Mouse (Mus musculus): Measurements from ENCODE around the gene Nags. TPM values are rescaled to one million over a fixed set of nuclear protein-coding genes. Genes with fewer than 3 reads are reported as not detected.

Gene Nags
- total RNA-seq (2021), result not detected

DNA sequence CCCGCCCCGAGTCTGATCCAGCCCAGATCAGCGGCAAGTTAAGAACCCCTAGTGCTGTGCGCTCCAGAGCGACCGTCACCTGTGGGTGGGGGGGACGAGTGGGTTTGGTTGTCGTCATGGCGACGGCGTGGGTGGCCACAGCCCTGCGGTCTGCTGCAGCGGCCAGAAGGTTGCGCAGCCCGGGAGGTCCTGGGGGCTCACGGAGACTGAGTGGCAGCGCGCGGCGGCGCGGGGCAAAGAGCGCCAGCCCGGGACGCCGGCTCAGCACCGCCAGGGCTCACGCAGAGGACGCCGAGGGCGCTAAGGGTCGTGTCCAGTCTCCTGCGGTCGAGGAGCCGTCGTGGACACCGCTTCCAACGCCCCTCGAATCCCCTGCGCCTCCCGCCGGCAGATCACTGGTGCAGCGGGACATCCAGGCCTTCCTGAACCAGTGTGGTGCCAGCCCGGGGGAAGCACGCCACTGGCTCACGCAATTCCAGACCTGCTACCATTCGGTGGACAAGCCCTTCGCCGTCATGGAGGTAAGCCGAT, at the start of gene Nags:
TSS of gene Nags (plus strand) at position 43 of the 531 bp plus-strand sequence.
- no peak for DNase-seq (ENCODE audit: extremely low spot score in 1 of 2, low spot score in 1 of 2)

- no peak for DNase-seq (ENCODE audit: extremely low spot score in 1 of 2, low spot score in 1 of 2)
Measured at GRCm38 (mm10) chr11:102095676-102096075, 49.6 kb upstream of the Nags start.

DNA sequence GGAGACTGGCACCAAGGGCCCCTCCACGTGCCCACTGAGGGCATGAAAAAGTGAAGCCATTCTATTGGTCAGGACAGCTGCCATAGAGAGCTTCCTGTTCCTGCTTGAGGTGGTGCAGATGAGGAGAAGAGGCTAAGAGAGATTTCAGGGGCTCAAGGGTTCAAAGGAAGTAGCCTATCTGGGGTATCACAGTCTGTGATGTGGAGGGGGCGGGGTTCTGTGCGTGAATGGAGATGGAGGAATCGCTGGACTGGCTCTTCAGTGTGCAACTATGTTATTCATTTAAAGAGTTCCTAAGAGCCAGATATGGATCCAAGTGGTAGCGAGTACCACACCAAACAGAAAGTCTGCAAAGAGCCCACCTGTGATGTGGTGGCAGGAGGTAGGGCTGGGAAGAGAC, 48.9 kb upstream of the Nags start:
- DNase-seq (ENCODE audit: extremely low spot score in 1 of 2, low spot score in 1 of 2), result no peak

GRCm38 (mm10) chr11:102096887-102097391, 48.4 kb upstream of the Nags start:
- peak; percentile 61 to 71 for DNase-seq (ENCODE audit: extremely low spot score in 1 of 2, low spot score in 1 of 2)

DNA sequence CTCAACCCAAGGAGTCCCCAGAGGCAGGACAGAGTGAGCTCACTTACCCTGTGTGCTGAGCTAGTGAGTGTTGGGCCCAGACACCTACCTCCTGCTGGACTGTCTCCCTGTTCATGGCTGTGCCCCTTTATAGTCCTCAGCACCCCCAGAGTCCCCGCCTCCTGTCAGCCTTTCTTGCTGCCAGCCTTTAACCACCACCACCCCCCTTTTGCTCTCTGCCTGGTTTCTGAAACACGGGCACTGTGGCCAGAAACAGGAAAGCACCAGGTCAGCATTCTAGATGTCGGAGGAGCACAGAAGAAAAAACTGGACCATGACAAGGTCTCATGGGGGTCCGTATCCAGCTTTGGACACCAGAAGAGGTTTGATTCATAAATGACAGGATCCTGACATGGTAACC, 44.1 kb upstream of the Nags start, which contains the start of gene Ppy:
TSS of gene Ppy (minus strand) at position 101 of the 400 bp plus-strand sequence.
- DNase-seq (ENCODE audit: extremely low spot score in 1 of 2, low spot score in 1 of 2), result no peak

DNA sequence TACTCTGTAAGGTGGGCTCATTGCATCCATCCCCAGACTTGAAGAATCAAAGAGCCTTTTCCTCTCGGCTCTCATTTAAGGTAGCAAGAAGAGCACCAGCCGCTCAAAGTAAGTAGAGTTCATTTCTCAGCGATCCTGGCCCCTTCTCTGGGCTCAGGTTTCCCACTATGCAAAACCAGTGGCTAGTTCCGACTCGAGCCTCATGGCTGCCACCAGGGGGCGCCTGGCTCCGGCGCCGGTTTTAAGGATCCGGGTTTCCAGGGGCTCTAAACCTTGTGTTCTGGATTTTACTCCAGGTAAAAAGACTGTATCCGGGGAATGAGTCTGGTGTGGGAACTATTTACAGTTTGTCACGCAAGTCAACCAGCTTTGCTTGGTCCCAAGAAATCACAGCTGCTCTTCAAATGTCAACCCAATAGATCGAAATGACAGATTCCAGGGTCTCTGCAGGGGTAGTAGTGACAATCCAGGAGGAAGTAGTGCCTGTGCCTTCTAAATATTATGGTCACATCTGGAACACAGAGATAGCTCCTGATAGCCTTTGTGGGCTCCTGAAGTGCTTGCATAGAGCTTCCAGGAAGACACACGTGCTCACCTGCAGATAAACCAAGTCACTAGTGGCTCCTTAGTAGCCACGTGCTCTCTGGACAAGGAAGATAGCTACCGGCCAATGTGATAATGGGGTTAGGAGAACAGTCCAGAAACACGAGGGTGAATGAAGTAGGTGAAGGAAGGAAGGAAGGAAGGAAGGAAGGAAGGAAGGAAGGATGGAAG, 42.6 kb upstream of the Nags start:
- DNase-seq (ENCODE audit: extremely low spot score in 1 of 2, low spot score in 1 of 2), result peak; percentile 39 to 80

- no peak for DNase-seq (ENCODE audit: extremely low spot score in 1 of 2, low spot score in 1 of 2)
Measured at GRCm38 (mm10) chr11:102106911-102107310, 38.4 kb upstream of the Nags start.

DNA sequence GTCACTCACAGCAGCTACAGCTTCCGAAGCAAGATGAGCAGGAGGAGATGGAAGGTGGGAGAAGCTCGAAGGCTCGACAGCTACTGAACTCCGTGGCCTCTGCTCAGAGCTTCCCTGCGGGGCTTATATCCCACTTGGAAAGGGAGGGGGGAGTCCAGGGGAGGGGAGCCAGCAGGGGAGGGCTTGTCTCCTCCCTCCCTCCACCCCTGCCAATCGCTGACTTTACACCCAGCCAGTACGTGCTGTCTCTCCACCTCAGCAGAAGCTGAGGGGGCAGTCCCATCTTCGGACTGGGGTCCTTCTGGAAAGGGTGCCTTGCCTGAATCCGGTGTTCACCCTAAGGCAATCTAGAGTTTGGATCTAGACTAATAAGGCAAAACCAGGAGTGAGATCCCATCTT, 37.6 kb upstream of the Nags start, which contains the start of gene Pyy:
TSS of gene Pyy (minus strand) at position 101 of the 400 bp plus-strand sequence.
- DNase-seq (ENCODE audit: extremely low spot score in 1 of 2, low spot score in 1 of 2), result no peak

- no peak for DNase-seq (ENCODE audit: extremely low spot score in 1 of 2, low spot score in 1 of 2)
Measured at GRCm38 (mm10) chr11:102111576-102111975, 33.7 kb upstream of the Nags start.

GRCm38 (mm10) chr11:102116241-102116640, 29.1 kb upstream of the Nags start:
- DNase-seq (ENCODE audit: extremely low spot score in 1 of 2, low spot score in 1 of 2), result no peak

GRCm38 (mm10) chr11:102117386-102117785, 27.9 kb upstream of the Nags start:
- no peak for DNase-seq (ENCODE audit: extremely low spot score in 1 of 2, low spot score in 1 of 2)

- no peak for DNase-seq (ENCODE audit: extremely low spot score in 1 of 2, low spot score in 1 of 2)
Measured at GRCm38 (mm10) chr11:102134516-102134915, 10.8 kb upstream of the Nags start.

- peak in 1 of 2 experiments; percentile 33 for DNase-seq (ENCODE audit: extremely low spot score in 1 of 2, low spot score in 1 of 2)
Measured at GRCm38 (mm10) chr11:102137625-102138446, 7.5 kb upstream of the Nags start.

GRCm38 (mm10) chr11:102138447-102138740, 6.9 kb upstream of the Nags start:
- peak in 1 of 2 experiments; percentile 63 for DNase-seq (ENCODE audit: extremely low spot score in 1 of 2, low spot score in 1 of 2)

- peak; percentile 62 to 89 for DNase-seq (ENCODE audit: extremely low spot score in 1 of 2, low spot score in 1 of 2)
Measured at GRCm38 (mm10) chr11:102140508-102140907, 4.8 kb upstream of the Nags start.

DNA sequence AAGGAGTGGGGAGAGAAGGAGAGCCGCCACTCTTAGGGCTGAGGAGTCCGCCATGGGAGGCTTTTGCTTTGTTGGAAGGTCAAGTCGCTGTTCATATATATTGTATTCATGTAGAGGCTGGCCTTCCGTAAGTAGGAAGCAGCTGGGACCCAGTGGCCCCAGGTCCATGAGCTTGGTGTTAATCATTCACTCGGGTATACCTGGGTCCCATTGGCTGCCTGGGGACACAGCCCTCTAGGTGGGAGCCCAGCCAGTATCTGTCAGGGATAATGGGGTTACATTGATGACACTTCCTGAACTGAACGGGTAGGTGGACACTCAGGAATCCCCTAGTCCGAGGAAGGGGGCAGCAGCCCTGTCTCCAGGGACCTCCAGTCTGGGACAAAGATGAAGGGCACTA, 3.0 kb upstream of the Nags start:
- DNase-seq (ENCODE audit: extremely low spot score in 1 of 2, low spot score in 1 of 2), result no peak

GRCm38 (mm10) chr11:102144957-102145470, 299 bp upstream of the Nags start:
- DNase-seq (ENCODE audit: extremely low spot score in 1 of 2, low spot score in 1 of 2), result no peak

DNA sequence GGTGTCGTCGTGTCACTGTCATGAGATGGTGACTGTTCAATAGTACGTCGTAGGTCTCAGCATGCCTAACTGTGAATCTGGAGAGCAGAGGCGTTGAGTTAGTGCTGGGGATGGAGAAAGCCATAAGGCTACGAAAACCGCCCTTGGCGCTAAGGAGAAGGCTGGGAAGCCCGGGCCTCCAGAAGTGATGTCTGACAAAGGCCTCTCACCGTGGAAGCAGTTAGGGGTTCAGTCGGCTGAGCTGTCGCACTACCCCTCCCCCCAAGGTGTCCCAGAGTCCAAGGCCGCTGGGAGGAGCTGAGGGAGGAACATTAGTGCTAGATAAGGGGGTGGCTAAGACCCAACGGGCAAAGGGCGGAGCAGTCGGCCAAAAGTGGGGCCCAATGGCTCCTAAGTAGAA, 692 bp downstream of the Nags start:
- no peak for DNase-seq (ENCODE audit: extremely low spot score in 1 of 2, low spot score in 1 of 2)

DNA sequence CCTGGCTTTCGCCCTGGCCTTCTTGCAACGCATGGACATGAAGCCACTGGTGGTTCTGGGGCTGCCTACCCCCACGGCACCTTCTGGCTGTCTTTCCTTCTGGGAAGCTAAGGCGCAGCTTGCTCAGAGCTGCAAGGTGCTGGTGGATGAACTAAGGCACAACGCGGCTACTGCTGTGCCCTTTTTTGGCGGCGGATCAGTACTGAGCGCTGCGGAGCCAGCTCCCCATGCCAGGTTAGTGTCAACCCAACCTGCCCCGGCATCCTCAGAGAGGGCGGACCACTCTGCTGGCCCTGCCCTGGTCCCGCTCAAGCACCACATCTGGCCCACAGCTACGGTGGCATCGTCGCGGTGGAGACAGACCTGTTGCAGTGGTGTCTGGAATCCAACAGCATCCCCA, 1.2 kb downstream of the Nags start:
- DNase-seq (ENCODE audit: extremely low spot score in 1 of 2, low spot score in 1 of 2), result no peak

DNA sequence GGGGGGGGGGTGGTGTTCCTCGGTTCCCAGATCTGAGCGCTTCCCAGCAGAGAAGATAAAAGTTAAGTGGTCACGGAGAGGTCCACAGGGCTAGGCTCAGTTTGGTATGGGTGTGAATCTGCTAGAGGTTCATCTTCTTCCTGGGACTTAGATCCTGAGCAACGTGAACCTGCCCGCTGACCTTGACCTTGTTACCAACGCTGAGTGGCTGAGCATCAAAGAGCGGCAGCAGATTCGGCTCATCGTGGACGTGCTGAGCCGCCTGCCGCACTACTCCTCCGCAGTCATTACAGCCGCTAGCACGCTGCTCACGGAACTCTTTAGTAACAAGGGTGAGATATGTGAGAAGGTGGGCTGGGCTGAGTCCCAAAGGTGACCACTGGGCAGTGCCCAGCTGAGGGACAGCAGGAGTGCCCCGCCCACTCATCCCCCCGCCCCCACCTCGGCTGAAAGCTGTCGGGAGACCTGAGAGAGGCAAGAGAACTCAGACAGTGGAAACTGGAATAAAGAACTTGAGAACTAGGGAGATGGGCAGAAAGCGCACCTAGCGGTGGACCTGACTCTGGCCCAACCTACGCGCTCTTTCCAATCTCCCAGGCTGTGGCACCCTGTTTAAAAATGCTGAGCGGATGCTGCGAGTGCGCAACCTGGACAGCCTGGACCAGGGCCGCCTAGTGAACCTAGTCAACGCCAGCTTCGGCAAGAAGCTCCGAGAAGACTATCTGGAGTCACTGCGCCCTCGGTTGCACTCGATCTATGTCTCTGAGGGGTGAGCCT, 2.1 kb downstream of the Nags start:
- DNase-seq (ENCODE audit: extremely low spot score in 1 of 2, low spot score in 1 of 2), result no peak
